Mouse (Mus musculus): Measurements from ENCODE around the gene Vipas39.
"Not testable (repeated sequence)": the region's sequence is repeated elsewhere in the genome, so short reads cannot be mapped to it uniquely, and the experiment has no call there.

The Vipas39 gene

GRCm38 (mm10) chr12:87266108-87266826 lies at the start of gene Vipas39, which contains the start of gene Ahsa1:
Vipas39 (minus strand) TSS chr12:87266256.
Ahsa1 (plus strand) TSS chr12:87266479.
- peak; percentile 90 for DNase-seq (ENCODE audit: extremely low spot score, low spot score)

GRCm38 (mm10) chr12:87313098-87313497 lies 47.0 kb upstream of the Vipas39 start:
- no peak for DNase-seq (ENCODE audit: extremely low spot score, low spot score)

GRCm38 (mm10) chr12:87306584-87306844 lies 40.5 kb upstream of the Vipas39 start:
- not testable (repeated sequence) for DNase-seq (ENCODE audit: extremely low spot score, low spot score)

GRCm38 (mm10) chr12:87305767-87306583 lies 39.9 kb upstream of the Vipas39 start:
- DNase-seq (ENCODE audit: extremely low spot score, low spot score) = no peak

- DNase-seq (ENCODE audit: extremely low spot score, low spot score) = no peak
These were observed 35.1 kb upstream of the Vipas39 start for GRCm38 (mm10) chr12:87301189-87301588.

- no peak for DNase-seq (ENCODE audit: extremely low spot score, low spot score)
These were observed 34.3 kb upstream of the Vipas39 start for GRCm38 (mm10) chr12:87300441-87300690.

GRCm38 (mm10) chr12:87299657-87300440 lies 33.8 kb upstream of the Vipas39 start, which contains the start of gene Ism2:
Ism2 (minus strand) TSS chr12:87299705.
- DNase-seq (ENCODE audit: extremely low spot score, low spot score) = peak; percentile 63

GRCm38 (mm10) chr12:87299037-87299656 lies 33.1 kb upstream of the Vipas39 start:
- peak; percentile 22 for DNase-seq (ENCODE audit: extremely low spot score, low spot score)

GRCm38 (mm10) chr12:87293934-87294333 lies 27.9 kb upstream of the Vipas39 start:
- DNase-seq (ENCODE audit: extremely low spot score, low spot score) = no peak

- DNase-seq (ENCODE audit: extremely low spot score, low spot score) = no peak
These were observed 23.0 kb upstream of the Vipas39 start for GRCm38 (mm10) chr12:87289100-87289499.

- no peak for DNase-seq (ENCODE audit: extremely low spot score, low spot score)
These were observed 18.7 kb upstream of the Vipas39 start for GRCm38 (mm10) chr12:87284726-87285125.

GRCm38 (mm10) chr12:87284268-87284667 lies 18.2 kb upstream of the Vipas39 start:
- no peak for DNase-seq (ENCODE audit: extremely low spot score, low spot score)

- no peak for DNase-seq (ENCODE audit: extremely low spot score, low spot score)
These were observed 17.6 kb upstream of the Vipas39 start for GRCm38 (mm10) chr12:87283706-87284105.

GRCm38 (mm10) chr12:87282743-87283142 lies 16.7 kb upstream of the Vipas39 start:
- no peak for DNase-seq (ENCODE audit: extremely low spot score, low spot score)

- no peak for DNase-seq (ENCODE audit: extremely low spot score, low spot score)
These were observed 15.7 kb upstream of the Vipas39 start for GRCm38 (mm10) chr12:87281766-87282165.

- no peak for DNase-seq (ENCODE audit: extremely low spot score, low spot score)
These were observed 13.8 kb upstream of the Vipas39 start for GRCm38 (mm10) chr12:87279879-87280278.

GRCm38 (mm10) chr12:87279350-87279749 lies 13.3 kb upstream of the Vipas39 start:
- DNase-seq (ENCODE audit: extremely low spot score, low spot score) = no peak

GRCm38 (mm10) chr12:87278118-87278730 lies 12.2 kb upstream of the Vipas39 start:
- DNase-seq (ENCODE audit: extremely low spot score, low spot score) = no peak

GRCm38 (mm10) chr12:87277251-87277650 lies 11.2 kb upstream of the Vipas39 start:
- not testable (repeated sequence) for DNase-seq (ENCODE audit: extremely low spot score, low spot score)

- DNase-seq (ENCODE audit: extremely low spot score, low spot score) = no peak
These were observed 9.1 kb upstream of the Vipas39 start for GRCm38 (mm10) chr12:87274853-87275831.

Measured in neural tube, embryonic 10.5 days (tissue).